Mouse (Mus musculus) cerebellum, postnatal 36 days (tissue): Measurements from ENCODE around the gene Ubald1.
A peak's percentile ranks its signal among the peaks of the same experiment; 100 is the strongest.

Experiments
- DNase-seq, 2 experiments: peaks; one replicate each; pipeline ENCODE4 v3.0.0; 2021 to 2022; ENCODE audit warnings: mixed read lengths in 2 of 2

Ubald1 gene

GRCm38 (mm10) chr16:4880136-4880825 lies at the start of gene Ubald1:
TSS of gene Ubald1 (minus strand) at chr16:4880315.
- peak; percentile 97 to 99 for DNase-seq

GRCm38 (mm10) chr16:4928474-4928873 lies 48.4 kb upstream of the Ubald1 start:
- no peak for DNase-seq

GRCm38 (mm10) chr16:4927967-4928366 lies 47.9 kb upstream of the Ubald1 start:
- no peak for DNase-seq

GRCm38 (mm10) chr16:4923996-4924395 lies 43.9 kb upstream of the Ubald1 start:
- DNase-seq: no peak

GRCm38 (mm10) chr16:4922481-4922880 lies 42.4 kb upstream of the Ubald1 start:
- no peak for DNase-seq

GRCm38 (mm10) chr16:4920556-4920955 lies 40.4 kb upstream of the Ubald1 start:
- no peak for DNase-seq

- no peak for DNase-seq
Measured at GRCm38 (mm10) chr16:4916608-4917007, 36.5 kb upstream of the Ubald1 start.

- DNase-seq: no peak
Measured at GRCm38 (mm10) chr16:4915931-4916330, 35.8 kb upstream of the Ubald1 start.

- peak; percentile 81 to 90 for DNase-seq
Measured at GRCm38 (mm10) chr16:4913783-4914735, 33.9 kb upstream of the Ubald1 start.

GRCm38 (mm10) chr16:4912907-4913782 lies 33.0 kb upstream of the Ubald1 start:
- DNase-seq: no peak

- DNase-seq: no peak
Measured at GRCm38 (mm10) chr16:4912074-4912648, 32.0 kb upstream of the Ubald1 start.

GRCm38 (mm10) chr16:4910758-4911157 lies 30.6 kb upstream of the Ubald1 start:
- no peak for DNase-seq

GRCm38 (mm10) chr16:4909745-4910144 lies 29.6 kb upstream of the Ubald1 start:
- no peak for DNase-seq

GRCm38 (mm10) chr16:4907972-4908371 lies 27.9 kb upstream of the Ubald1 start:
- no peak for DNase-seq

GRCm38 (mm10) chr16:4907386-4907785 lies 27.3 kb upstream of the Ubald1 start:
- DNase-seq: no peak

- DNase-seq: no peak
Measured at GRCm38 (mm10) chr16:4906559-4906958, 26.4 kb upstream of the Ubald1 start.

GRCm38 (mm10) chr16:4905591-4905990 lies 25.5 kb upstream of the Ubald1 start:
- no peak for DNase-seq

GRCm38 (mm10) chr16:4904878-4905277 lies 24.8 kb upstream of the Ubald1 start:
- DNase-seq: no peak

- no peak for DNase-seq
Measured at GRCm38 (mm10) chr16:4903491-4904102, 23.5 kb upstream of the Ubald1 start.

GRCm38 (mm10) chr16:4902390-4902789 lies 22.3 kb upstream of the Ubald1 start:
- no peak for DNase-seq

GRCm38 (mm10) chr16:4901167-4901566 lies 21.1 kb upstream of the Ubald1 start:
- no peak for DNase-seq

GRCm38 (mm10) chr16:4899711-4900110 lies 19.6 kb upstream of the Ubald1 start:
- no peak for DNase-seq
